Mouse (Mus musculus) myocyte (in vitro differentiated cells): ENCODE results near the gene Cep128.

Experiments used
- CEBPB ChIP-seq: IDR thresholded peaks from 2 replicates; pipeline ENCODE4 v1.6.1; 2011; ENCODE audit warnings: mild to moderate bottlenecking, moderate library complexity; ENCODE audit not compliant: poor library complexity, insufficient read depth, severe bottlenecking
- MAX ChIP-seq: IDR thresholded peaks from one replicate; pipeline ENCODE4 v1.6.1; 2011; ENCODE audit warnings: low read depth, mild to moderate bottlenecking, control low read depth
- MYOG ChIP-seq, 3 experiments: IDR thresholded peaks; one replicate each; pipeline ENCODE4 v1.6.1; 2011; ENCODE audit warnings: control low read depth in 2 of 3, low read depth in 2 of 3, mild to moderate bottlenecking in 2 of 3; ENCODE audit not compliant: insufficient read length in 2 of 3, control insufficient read depth in 1 of 3, insufficient read depth in 1 of 3
- POLR2A ChIP-seq: IDR thresholded peaks from one replicate; pipeline ENCODE4 v1.6.1; 2011; ENCODE audit warnings: low read depth, mild to moderate bottlenecking, control low read depth, moderate library complexity; ENCODE audit not compliant: insufficient read length
- POLR2AphosphoS2 ChIP-seq: IDR thresholded peaks from one replicate; pipeline ENCODE4 v1.6.1; 2011; ENCODE audit warnings: low read depth, control low read depth; ENCODE audit not compliant: insufficient read length
- REST ChIP-seq: IDR thresholded peaks from one replicate; pipeline ENCODE4 v1.6.1; 2011; ENCODE audit warnings: mild to moderate bottlenecking, control low read depth, moderate library complexity; ENCODE audit not compliant: insufficient read depth, insufficient read length
- SRF ChIP-seq: IDR thresholded peaks from one replicate; pipeline ENCODE4 v1.6.1; 2011; ENCODE audit warnings: low read depth; ENCODE audit not compliant: control insufficient read depth, insufficient read length
- TCF12 ChIP-seq: IDR thresholded peaks from one replicate; pipeline ENCODE4 v1.6.1; 2011; ENCODE audit warnings: mild to moderate bottlenecking, control low read depth; ENCODE audit not compliant: poor library complexity, insufficient read depth, severe bottlenecking
- TCF3 ChIP-seq: IDR thresholded peaks from one replicate; pipeline ENCODE4 v1.6.1; 2011; ENCODE audit warnings: low read depth, control low read depth; ENCODE audit not compliant: insufficient read length
- USF1 ChIP-seq: IDR thresholded peaks from one replicate; pipeline ENCODE4 v1.6.1; 2011; ENCODE audit warnings: low read depth, mild to moderate bottlenecking, control low read depth, moderate library complexity

- no peak for TF ChIP-seq TCF12
- no peak for TF ChIP-seq USF1
- TF ChIP-seq CEBPB, result no peak
- no peak for TF ChIP-seq POLR2A
- no peak for TF ChIP-seq MAX
- no peak for TF ChIP-seq POLR2AphosphoS2
- no peak for TF ChIP-seq MYOG (IDR thresholded peaks at IDR 0.05; ENCODE audit: control insufficient read depth in 1 of 3, insufficient read depth in 1 of 3, insufficient read length in 2 of 3, low read depth in 2 of 3)
- no peak for TF ChIP-seq REST
- TF ChIP-seq SRF, result no peak
- TF ChIP-seq TCF3, result no peak
Observed at GRCm38 (mm10) chr12:91265462-91265861, 118.7 kb downstream of the Cep128 start.
